Mouse (Mus musculus) embryonic facial prominence, embryonic 12.5 days (tissue): ENCODE measurements at regions not wholly inside any gene's neighbourhood (a gene's known extent, or its start where the extent isn't known, plus 50 kb on each side); places are given as distances from the start of the nearest gene placed in this dataset.

Experiments
- ATAC-seq: fragments of 200-750 bp; cut with Nextera tagmentation; 2 replicates; pipeline ENCODE4 v1.8.0; 2017; ENCODE audit not compliant: insufficient number of reproducible peaks, insufficient read depth, low FRiP score, low TSS enrichment
- H3K27ac ChIP-seq: fragments of 300-500 bp; sonication (generic); 2 replicates; pipeline ENCODE4 v1.5.1; 2016; ENCODE audit warnings: mild to moderate bottlenecking
- H3K27me3 ChIP-seq: fragments of 300-500 bp; sonication (generic); 2 replicates; pipeline ENCODE4 v1.6.1; 2016; ENCODE audit warnings: mild to moderate bottlenecking, moderate library complexity
- H3K36me3 ChIP-seq: fragments of 300-500 bp; sonication (generic); 2 replicates; pipeline ENCODE4 v1.6.1; 2016; ENCODE audit warnings: mild to moderate bottlenecking
- H3K4me1 ChIP-seq: fragments of 300-500 bp; sonication (generic); 2 replicates; pipeline ENCODE4 v1.6.1; 2016
- H3K4me2 ChIP-seq: fragments of 300-500 bp; sonication (generic); replicated peaks from 2 replicates; pipeline ENCODE4 v1.6.1; 2016; ENCODE audit warnings: mild to moderate bottlenecking, moderate library complexity
- H3K4me3 ChIP-seq: fragments of 300-500 bp; sonication (generic); 2 replicates; pipeline ENCODE4 v1.5.1; 2016; ENCODE audit warnings: mild to moderate bottlenecking
- H3K9ac ChIP-seq: fragments of 300-500 bp; sonication (generic); 2 replicates; pipeline ENCODE4 v1.6.1; 2016; ENCODE audit warnings: mild to moderate bottlenecking, moderate library complexity
- H3K9me3 ChIP-seq: fragments of 300-500 bp; sonication (generic); 2 replicates; pipeline ENCODE4 v1.6.1; 2016; ENCODE audit warnings: mild to moderate bottlenecking, moderate library complexity
- WGBS: fragments of 180-500 bp; shearing (Covaris S2); methylation state at CpG from one replicate; pipeline ENCODE4 v1.1.7; 2016; 5-methylcytosine and 5-hydroxymethylcytosine counted together

DNA sequence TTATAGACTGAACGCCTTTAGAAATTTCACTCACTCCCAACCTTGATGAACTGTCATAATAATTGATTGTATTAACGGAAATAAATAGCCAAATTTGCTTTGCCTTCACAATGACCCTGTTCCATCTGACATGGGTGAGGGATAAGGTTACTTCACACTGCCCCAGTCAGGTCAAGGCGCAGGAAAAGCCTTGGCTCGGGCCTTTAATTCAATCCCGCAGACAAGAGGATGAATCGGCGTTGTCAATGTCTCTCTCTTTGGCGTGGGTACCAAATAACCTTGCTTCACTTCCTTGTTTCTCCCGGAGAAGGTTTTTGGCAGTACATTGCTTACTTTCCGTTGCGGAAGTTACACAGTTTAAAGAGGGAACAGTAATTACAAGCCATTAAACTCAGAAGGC is 354.2 kb downstream of the Cps1 start:
- Histone ChIP-seq H3K4me1 (no peaks in the 10 kb centered on the region), H3K4me3 (no peak overlapping the region), H3K9ac (no peak overlapping the region), H3K27me3 (no peaks in the 10 kb centered on the region), H3K27ac (no peak overlapping the region), H3K4me2 (peak overlapping the region; percentile 9; the same call in 1 of the 2 replicates), H3K36me3 (no peaks in the 10 kb centered on the region), H3K9me3 (no peaks in the 10 kb centered on the region)
- no peak for ATAC-seq
- 55% methylated on average over 11 of the region's 11 CpGs for WGBS

DNA sequence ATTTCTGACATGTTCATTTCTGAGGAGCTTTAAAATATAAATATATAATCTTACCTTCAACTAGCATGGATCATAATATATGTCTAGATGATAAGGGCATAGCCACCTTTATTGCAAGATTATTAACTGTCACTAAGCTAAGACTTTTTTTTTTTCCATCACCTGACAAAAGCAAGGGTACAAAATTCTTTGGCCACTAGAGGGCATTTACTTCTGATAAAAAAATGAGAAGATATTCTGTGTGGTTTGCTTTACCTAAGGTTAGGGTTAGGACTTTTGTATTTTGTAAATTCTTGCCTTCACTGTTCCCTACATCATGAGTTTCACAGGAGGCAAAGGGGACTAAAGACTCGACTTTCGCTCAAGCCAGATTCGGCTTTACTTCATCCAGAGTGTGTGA is 355.1 kb downstream of the Cps1 start:
- Histone ChIP-seq H3K27me3 (no peaks in the 10 kb centered on the region), H3K4me1 (no peaks in the 10 kb centered on the region), H3K36me3 (no peaks in the 10 kb centered on the region), H3K9ac (no peak overlapping the region), H3K4me3 (no peak overlapping the region), H3K27ac (no peak overlapping the region), H3K9me3 (no peaks in the 10 kb centered on the region), H3K4me2 (no peak overlapping the region)
- WGBS: 83% methylated on average over 3 of the region's 3 CpGs
- ATAC-seq: no peak

DNA sequence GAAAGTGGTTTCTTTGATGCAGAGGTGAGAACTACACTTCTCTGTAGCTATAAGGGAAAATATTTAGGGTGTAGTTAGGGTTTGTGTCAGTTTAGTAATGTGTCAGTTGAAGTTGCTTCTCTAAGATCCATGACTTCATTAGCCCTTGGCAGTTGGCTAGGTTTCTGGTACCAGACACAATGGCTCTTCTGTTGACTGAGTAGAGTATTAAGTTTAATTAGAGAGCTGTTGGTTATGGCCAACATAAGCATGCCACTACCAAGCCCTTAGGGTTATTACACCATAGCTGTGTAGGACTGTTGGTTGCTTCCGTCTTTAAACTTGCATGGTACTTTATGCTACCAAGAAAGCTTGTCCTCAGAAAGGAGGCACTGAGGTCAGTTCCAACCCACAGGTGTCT is 359.1 kb downstream of the Cps1 start:
- no peaks in the 10 kb centered on the region for H3K4me1 ChIP-seq
- no peaks in the 10 kb centered on the region for H3K36me3 ChIP-seq
- no peak overlapping the region for H3K4me3 ChIP-seq
- no peaks in the 10 kb centered on the region for H3K27me3 ChIP-seq
- WGBS: 69% methylated on average over 1 of the region's 1 CpGs
- H3K9ac ChIP-seq: no peak overlapping the region
- H3K4me2 ChIP-seq: no peak overlapping the region
- no peaks in the 10 kb centered on the region for H3K9me3 ChIP-seq
- ATAC-seq: no peak
- no peak overlapping the region for H3K27ac ChIP-seq

DNA sequence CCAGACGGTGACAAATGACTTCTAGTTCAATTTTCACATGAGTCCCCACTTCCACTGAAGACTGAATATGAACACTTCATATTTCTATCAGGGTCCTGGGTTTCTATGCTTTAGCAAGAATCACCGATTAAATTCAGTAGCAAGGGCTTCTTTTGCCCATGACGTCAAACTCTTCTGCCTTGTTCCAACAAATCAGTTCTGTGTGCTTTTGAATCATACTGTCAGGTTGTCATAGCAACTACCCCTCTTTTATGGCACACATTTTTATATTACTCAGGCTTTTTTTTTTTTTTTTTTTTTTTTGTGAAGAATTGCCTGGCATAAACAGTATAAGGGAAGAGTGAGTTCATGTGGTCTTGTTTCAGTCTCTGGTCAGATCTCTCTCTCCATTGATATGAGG is 381.3 kb downstream of the Cps1 start:
- WGBS: 89% methylated on average over 3 of the region's 3 CpGs
- ATAC-seq: no peak
- no peak overlapping the region for H3K4me2 ChIP-seq
- H3K36me3 ChIP-seq: no peaks in the 10 kb centered on the region
- H3K27ac ChIP-seq: no peak overlapping the region
- H3K27me3 ChIP-seq: no peaks in the 10 kb centered on the region
- no peak overlapping the region for H3K4me3 ChIP-seq
- H3K9me3 ChIP-seq: no peaks in the 10 kb centered on the region
- no peak overlapping the region for H3K9ac ChIP-seq
- H3K4me1 ChIP-seq: no peaks in the 10 kb centered on the region

DNA sequence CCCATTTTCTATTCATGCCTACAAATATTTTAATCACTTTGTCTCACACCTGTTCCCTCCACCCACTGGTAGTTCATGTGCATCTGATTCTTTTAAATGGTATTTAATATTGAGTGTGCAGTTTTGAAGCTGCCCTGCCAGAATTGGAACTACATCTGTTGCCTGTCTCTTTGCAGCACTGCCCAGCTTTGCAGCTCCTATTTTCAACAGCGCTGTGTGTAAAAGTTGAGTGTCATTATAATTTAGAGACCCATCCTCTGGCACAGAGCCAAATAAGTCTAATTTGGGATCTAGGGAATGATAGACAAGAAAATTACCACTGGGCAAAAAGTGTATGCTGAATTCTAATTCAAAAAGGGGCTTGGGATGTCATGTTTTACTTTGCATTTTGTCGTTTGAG is 382.9 kb downstream of the Cps1 start:
- no peaks in the 10 kb centered on the region for H3K9me3 ChIP-seq
- no peaks in the 10 kb centered on the region for H3K36me3 ChIP-seq
- no peak for ATAC-seq
- H3K27me3 ChIP-seq: no peaks in the 10 kb centered on the region
- no peak overlapping the region for H3K4me3 ChIP-seq
- 75% methylated on average over 2 of the region's 2 CpGs for WGBS
- H3K4me2 ChIP-seq: no peak overlapping the region
- no peak overlapping the region for H3K9ac ChIP-seq
- H3K4me1 ChIP-seq: no peaks in the 10 kb centered on the region
- H3K27ac ChIP-seq: no peak overlapping the region

DNA sequence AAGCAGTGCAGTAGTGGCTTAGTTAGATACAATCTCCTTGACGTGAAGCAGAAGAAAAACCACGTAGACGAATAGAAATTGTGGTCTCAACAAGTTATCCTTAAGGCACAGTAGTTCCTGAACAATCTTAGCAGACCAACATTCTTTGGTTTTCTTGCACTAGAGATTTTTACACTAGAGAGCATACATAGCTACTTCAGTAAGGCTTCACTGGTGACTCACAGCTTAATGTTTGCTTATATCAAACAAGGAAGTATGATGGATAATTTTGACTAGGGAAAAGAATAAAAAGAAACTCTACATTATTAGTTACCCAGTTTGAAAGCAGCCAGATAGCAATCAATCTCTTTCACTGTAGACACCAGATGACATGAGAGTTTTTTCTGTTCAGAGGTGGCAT is 395.5 kb downstream of the Cps1 start:
- WGBS: 73% methylated on average over 3 of the region's 3 CpGs
- H3K9ac ChIP-seq: no peak overlapping the region
- no peaks in the 10 kb centered on the region for H3K27me3 ChIP-seq
- no peak overlapping the region for H3K4me2 ChIP-seq
- H3K27ac ChIP-seq: no peak overlapping the region
- no peaks in the 10 kb centered on the region for H3K36me3 ChIP-seq
- no peaks in the 10 kb centered on the region for H3K9me3 ChIP-seq
- no peaks in the 10 kb centered on the region for H3K4me1 ChIP-seq
- H3K4me3 ChIP-seq: no peak overlapping the region
- no peak for ATAC-seq

DNA sequence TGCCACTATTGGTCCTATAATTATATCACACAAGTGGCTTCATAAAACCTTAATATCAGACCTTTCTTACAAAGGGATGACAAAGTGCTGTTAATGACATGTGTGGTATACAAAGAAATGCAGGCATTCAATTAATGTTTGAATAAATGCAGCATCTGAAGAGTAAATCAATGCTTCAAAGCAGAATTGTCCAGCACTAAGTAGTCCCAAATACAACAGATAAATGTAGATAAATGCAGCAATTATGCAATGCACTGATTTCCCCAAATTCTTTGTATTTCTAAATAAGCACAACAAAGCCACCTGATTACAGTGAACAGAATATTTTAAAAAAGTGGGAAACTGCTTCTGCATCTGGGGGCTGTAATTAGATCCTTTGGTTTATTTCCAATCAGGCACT is 435.9 kb downstream of the Cps1 start:
- no peaks in the 10 kb centered on the region for H3K27me3 ChIP-seq
- no peaks in the 10 kb centered on the region for H3K9me3 ChIP-seq
- H3K4me1 ChIP-seq: no peaks in the 10 kb centered on the region
- ATAC-seq: no peak
- H3K4me2 ChIP-seq: no peak overlapping the region
- H3K4me3 ChIP-seq: no peak overlapping the region
- no peak overlapping the region for H3K27ac ChIP-seq
- no peaks in the 10 kb centered on the region for H3K36me3 ChIP-seq
- no peak overlapping the region for H3K9ac ChIP-seq

DNA sequence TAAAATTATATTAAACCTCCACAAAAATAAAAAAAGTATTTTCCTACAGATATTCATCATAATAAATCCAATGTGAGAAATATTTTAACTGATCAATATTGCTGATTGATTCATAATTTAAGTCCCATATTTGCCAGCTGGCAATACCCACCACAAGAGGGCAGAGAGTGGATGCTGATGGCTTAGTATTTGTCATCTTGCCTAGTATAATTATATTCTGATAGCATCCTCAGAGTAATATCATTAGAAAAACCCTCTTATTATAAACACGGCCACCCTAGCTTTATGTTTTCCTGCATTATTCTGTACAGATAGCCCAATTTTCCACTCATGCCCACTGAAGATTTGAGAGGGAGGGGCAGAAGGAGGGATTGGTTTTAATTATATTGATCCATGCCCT is 436.4 kb downstream of the Cps1 start:
- 77% methylated on average over 1 of the region's 1 CpGs for WGBS

DNA sequence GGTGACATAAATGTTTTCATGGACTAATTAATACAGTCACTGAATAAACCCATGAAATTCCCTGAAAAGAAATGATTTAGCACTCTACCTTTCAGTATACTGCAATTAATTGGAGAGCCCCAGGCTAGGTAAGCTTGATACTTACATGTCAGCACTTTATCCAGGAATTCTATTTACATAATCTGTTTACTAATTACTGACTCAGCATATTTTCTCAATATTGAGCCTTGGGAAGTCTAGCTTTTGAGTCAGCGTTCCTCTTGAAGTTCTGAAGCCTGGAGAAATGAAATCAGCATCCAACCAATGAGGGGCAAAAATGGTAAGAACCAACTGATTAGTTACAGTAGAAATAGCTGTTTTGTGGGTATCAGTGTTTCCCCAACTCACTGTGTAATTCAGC is 448.8 kb downstream of the Cps1 start:
- ATAC-seq: no peak

More for the DNA sequence above, 436.4 kb downstream of the Cps1 start:
- Histone ChIP-seq H3K4me1 (no peaks in the 10 kb centered on the region), H3K27me3 (no peaks in the 10 kb centered on the region), H3K36me3 (no peaks in the 10 kb centered on the region), H3K4me3 (no peak overlapping the region), H3K9ac (no peak overlapping the region), H3K27ac (no peak overlapping the region), H3K9me3 (no peaks in the 10 kb centered on the region), H3K4me2 (no peak overlapping the region)
- no peak for ATAC-seq

DNA sequence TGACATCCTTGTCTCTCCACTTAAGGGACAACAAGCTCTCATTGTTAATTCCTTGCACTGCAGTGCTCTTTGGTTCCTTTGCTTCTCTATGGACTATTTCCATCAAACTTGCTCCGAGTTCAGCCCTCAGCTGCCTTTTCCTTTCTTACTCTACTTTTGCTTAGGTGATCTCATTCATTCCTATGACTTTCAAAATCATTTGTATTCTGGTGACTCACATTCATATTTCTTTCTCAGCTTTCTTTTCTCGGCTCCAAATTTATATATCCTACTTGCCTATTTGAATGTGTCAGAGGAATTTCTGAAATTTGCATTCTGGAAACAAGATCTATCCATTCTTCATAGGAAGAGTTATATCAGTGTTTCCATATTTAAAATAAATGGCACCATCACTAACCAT is 456.9 kb downstream of the Cps1 start:
- Histone ChIP-seq H3K9ac (no peak overlapping the region), H3K27ac (no peak overlapping the region), H3K4me1 (no peaks in the 10 kb centered on the region), H3K4me3 (no peak overlapping the region), H3K27me3 (no peaks in the 10 kb centered on the region), H3K36me3 (no peaks in the 10 kb centered on the region), H3K9me3 (no peaks in the 10 kb centered on the region), H3K4me2 (no peak overlapping the region)
- no peak for ATAC-seq
- 81% methylated on average over 2 of the region's 2 CpGs for WGBS

More for the DNA sequence above, 448.8 kb downstream of the Cps1 start:
- Histone ChIP-seq H3K27ac (no peak overlapping the region), H3K9me3 (no peaks in the 10 kb centered on the region), H3K36me3 (no peaks in the 10 kb centered on the region), H3K4me1 (no peaks in the 10 kb centered on the region), H3K27me3 (no peaks in the 10 kb centered on the region), H3K9ac (no peak overlapping the region), H3K4me2 (no peak overlapping the region), H3K4me3 (no peak overlapping the region)
- WGBS: 86% methylated on average over 1 of the region's 1 CpGs
